Mouse (Mus musculus) C2C12 (cell line): ENCODE measurements at regions not wholly inside any gene's neighbourhood (a gene's known extent, or its start where the extent isn't known, plus 50 kb on each side); places are given as distances from the start of the nearest gene placed in this dataset.

Experiments
- CEBPB ChIP-seq: IDR thresholded peaks from one replicate; pipeline ENCODE4 v1.6.1; 2011; ENCODE audit warnings: low read depth, mild to moderate bottlenecking, control low read depth, moderate library complexity
- CTCF ChIP-seq: IDR thresholded peaks from one replicate; pipeline ENCODE4 v1.5.1; 2011; ENCODE audit not compliant: control insufficient read depth, insufficient read depth, insufficient read length
- MAX ChIP-seq: IDR thresholded peaks from one replicate; pipeline ENCODE4 v1.6.1; 2011; ENCODE audit warnings: mild to moderate bottlenecking, control low read depth
- MYOG ChIP-seq: IDR thresholded peaks from one replicate; pipeline ENCODE4 v1.6.1; 2011; ENCODE audit not compliant: control insufficient read depth, insufficient read length; ENCODE audit errors: extremely low read depth
- USF1 ChIP-seq: IDR thresholded peaks from one replicate; pipeline ENCODE4 v1.6.1; 2011; ENCODE audit warnings: low read depth, mild to moderate bottlenecking, control low read depth, moderate library complexity

DNA sequence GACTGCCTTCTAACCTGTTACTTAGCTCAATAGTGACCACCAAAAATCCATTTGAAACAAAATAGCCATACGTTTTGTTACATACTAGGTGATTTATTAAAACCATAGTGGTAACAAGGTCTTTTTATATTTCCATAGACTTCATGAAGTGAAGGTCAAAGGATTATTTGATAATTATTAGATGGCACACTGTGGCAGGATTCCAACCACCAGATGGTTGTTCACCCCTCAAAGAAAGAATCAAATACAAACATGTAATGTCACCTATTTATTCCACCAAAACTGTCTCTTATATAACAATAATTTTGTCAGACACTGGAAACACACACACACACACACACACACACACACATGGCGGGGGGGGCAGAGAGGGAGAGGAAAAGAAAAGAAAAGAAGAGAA is 431.2 kb downstream of the Btg1 start:
- no peak for TF ChIP-seq CTCF
- TF ChIP-seq MAX = no peak
- TF ChIP-seq CEBPB = no peak
- TF ChIP-seq USF1 = no peak
- TF ChIP-seq MYOG = no peak
